Mouse (Mus musculus) olfactory bulb, adult 2 months (tissue): Measurements from ENCODE around the gene Fzd7.

Experiments
- CTCF ChIP-seq: fragments of 200-500 bp; IDR thresholded peaks from 2 replicates; pipeline ENCODE4 v1.5.1; 2012; ENCODE audit warnings: low read depth, mild to moderate bottlenecking, low read length, moderate library complexity; ENCODE audit not compliant: insufficient read depth
- POLR2A ChIP-seq: fragments of 200-500 bp; IDR thresholded peaks from 2 replicates; pipeline ENCODE4 v1.6.1; 2012; ENCODE audit warnings: mild to moderate bottlenecking, low read depth, low read length, moderate library complexity; ENCODE audit not compliant: insufficient read depth

DNA sequence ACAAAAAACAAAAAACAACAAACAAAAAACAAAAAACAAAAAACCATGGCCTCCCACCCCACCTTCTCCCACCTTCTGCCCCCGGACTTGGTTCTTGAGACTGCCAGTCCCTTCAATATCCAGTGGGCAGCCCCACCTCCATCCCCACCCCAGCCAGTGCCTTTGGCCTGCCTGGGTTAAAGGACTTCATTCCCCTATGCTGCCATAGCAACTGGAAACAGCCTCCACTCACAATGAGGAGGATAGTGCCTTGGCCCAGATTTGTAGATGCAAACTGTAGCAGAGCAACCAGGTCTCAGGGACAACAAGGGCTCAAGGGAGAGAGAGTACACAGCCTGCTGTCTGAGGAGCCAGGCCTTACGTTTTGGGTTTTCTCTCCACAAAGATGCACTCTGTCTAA is 41.8 kb downstream of the Fzd7 start:
- TF ChIP-seq POLR2A (no peak), CTCF (no peak)
